Mouse (Mus musculus): Measurements from ENCODE around the gene Phf2.

GRCm38 (mm10) chr13:48795711-48796110 lies 75.2 kb downstream of the Phf2 start:
- no peak for TF ChIP-seq CTCF (IDR thresholded peaks at IDR 0.05; ENCODE audit: low read depth)
- no peak for TF ChIP-seq EP300 (IDR thresholded peaks at IDR 0.05; ENCODE audit: low read depth)
